Mouse (Mus musculus) forebrain, postnatal 0 days (tissue): ENCODE data around the gene Cbx6. TPM values are rescaled to one million over a fixed set of nuclear protein-coding genes. Genes with fewer than 3 reads are reported as not detected.

Source experiments
- ATAC-seq: fragments of 200-750 bp; cut with Nextera tagmentation; 2 replicates; pipeline ENCODE4 v1.8.0; 2017; ENCODE audit warnings: mild to moderate bottlenecking, moderate library complexity
- DNase-seq: peaks from one replicate; pipeline ENCODE4 v3.0.0-alpha.2; 2015
- H3K27ac ChIP-seq: fragments of 300-500 bp; sonication (generic); 2 replicates; pipeline ENCODE4 v1.5.1; 2014; ENCODE audit warnings: low read depth, mild to moderate bottlenecking, antibody characterized with exemption, low read length, moderate library complexity, mixed read lengths
- H3K27me3 ChIP-seq: fragments of 300-500 bp; sonication (generic); 2 replicates; pipeline ENCODE4 v1.6.1; 2014; ENCODE audit warnings: mild to moderate bottlenecking, low read length, mixed read lengths; ENCODE audit not compliant: insufficient read depth
- H3K36me3 ChIP-seq: fragments of 300-500 bp; sonication (generic); 2 replicates; pipeline ENCODE4 v1.6.1; 2014; ENCODE audit warnings: mild to moderate bottlenecking, moderate library complexity; ENCODE audit not compliant: insufficient read depth
- H3K4me1 ChIP-seq: fragments of 300-500 bp; sonication (generic); 2 replicates; pipeline ENCODE4 v1.6.1; 2014; ENCODE audit warnings: antibody characterized with exemption; ENCODE audit not compliant: insufficient read depth
- H3K4me2 ChIP-seq: fragments of 300-500 bp; sonication (generic); 2 replicates; pipeline ENCODE4 v1.6.1; 2014; ENCODE audit warnings: low read depth, mild to moderate bottlenecking, moderate library complexity
- H3K4me3 ChIP-seq: fragments of 300-500 bp; sonication (generic); 2 replicates; pipeline ENCODE4 v1.5.1; 2014; ENCODE audit warnings: low read depth, low read length, mixed read lengths
- H3K9ac ChIP-seq: fragments of 300-500 bp; sonication (generic); 2 replicates; pipeline ENCODE4 v1.6.1; 2014; ENCODE audit warnings: mild to moderate bottlenecking
- H3K9me3 ChIP-seq: fragments of 300-500 bp; sonication (generic); 2 replicates; pipeline ENCODE4 v1.6.1; 2016; ENCODE audit warnings: low read length
- CTCF ChIP-seq: sonication (generic); IDR thresholded peaks from 2 replicates; pipeline ENCODE4 v1.5.1; 2016; ENCODE audit warnings: antibody characterized with exemption, control low read depth, low read depth
- WGBS: fragments of 180-500 bp; shearing (Covaris S2); extraction: QIAGEN DNeasy Blood & Tissue Kit; methylation state at CpG from one replicate; pipeline ENCODE4 v1.1.7; 2014; 5-methylcytosine and 5-hydroxymethylcytosine counted together
- polyA plus RNA-seq: library from polyadenylated mRNA; unstranded; fragments of >200 nt; fragmentation: Nextera tagmentation; extraction: Ambion mirVana; gene quantifications from 2 replicates; pipeline ENCODE4 v1.2.1, GENCODE M21; 2015
- total RNA-seq: library from RNA; depleted of rRNA; stranded (reverse); fragments of >200 nt; gene quantifications from 2 replicates; pipeline ENCODE4 v1.2.3, GENCODE M21; 2014

Cbx6 gene
- total and polyA plus RNA-seq, 2 experiments from 2014 or later, result 53.8 to 86.8 TPM

GRCm38 (mm10) chr15:79796256-79796655, 38.2 kb downstream of the Cbx6 start:
- H3K4me1 ChIP-seq, result no peaks in the 10 kb centered on the region
- no peak for TF ChIP-seq CTCF
- no peak overlapping the region for H3K4me2 ChIP-seq
- 61% methylated on average over 12 of the region's 12 CpGs for WGBS
- peaks cover 11% of the 10 kb centered on the region; the same call in 1 of the 2 replicates for H3K36me3 ChIP-seq
- peak; percentile 25; the same call in 1 of the 2 replicates for ATAC-seq
- no peak for DNase-seq
- H3K27ac ChIP-seq, result no peak overlapping the region
- H3K27me3 ChIP-seq, result no peaks in the 10 kb centered on the region
- H3K4me3 ChIP-seq, result no peak overlapping the region
- H3K9me3 ChIP-seq, result no peaks in the 10 kb centered on the region
- H3K9ac ChIP-seq, result no peak overlapping the region

- H3K4me1 ChIP-seq, result no peaks in the 10 kb centered on the region
- no peak for ATAC-seq
- no peak overlapping the region for H3K27ac ChIP-seq
- no peak overlapping the region for H3K4me2 ChIP-seq
- H3K4me3 ChIP-seq, result no peak overlapping the region
- 40% methylated on average over 20 of the region's 20 CpGs for WGBS
- no peak overlapping the region for H3K9ac ChIP-seq
- no peak for DNase-seq
- TF ChIP-seq CTCF, result no peak
- peaks cover 14% of the 10 kb centered on the region; the same call in 1 of the 2 replicates for H3K36me3 ChIP-seq
- no peaks in the 10 kb centered on the region for H3K27me3 ChIP-seq
- H3K9me3 ChIP-seq, result no peaks in the 10 kb centered on the region
These were observed 40.3 kb downstream of the Cbx6 start for GRCm38 (mm10) chr15:79794173-79794572.

DNA sequence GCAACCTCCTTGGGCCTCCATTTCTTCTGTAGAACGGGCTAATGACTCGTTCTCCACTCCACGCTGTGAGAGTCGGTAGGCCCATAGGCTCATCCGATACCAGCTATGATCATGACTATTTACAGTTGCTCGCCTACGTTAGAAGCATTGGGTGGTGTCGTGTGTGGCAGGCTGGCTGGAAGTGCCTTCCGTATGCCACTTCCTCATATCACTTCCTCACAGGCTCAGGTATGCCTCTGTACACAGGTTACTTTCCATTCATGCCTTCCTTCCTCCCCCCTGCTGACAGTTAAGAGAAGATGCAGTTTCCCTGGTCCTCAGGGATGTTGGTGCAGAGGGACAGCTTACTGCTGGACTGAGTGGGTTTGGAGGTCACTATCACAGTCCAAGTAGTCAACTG, 41.4 kb downstream of the Cbx6 start:
- Histone ChIP-seq H3K36me3 (peaks cover 14% of the 10 kb centered on the region; the same call in 1 of the 2 replicates), H3K9ac (no peak overlapping the region), H3K9me3 (no peaks in the 10 kb centered on the region), H3K4me3 (no peak overlapping the region), H3K4me1 (no peaks in the 10 kb centered on the region), H3K27me3 (no peaks in the 10 kb centered on the region), H3K4me2 (no peak overlapping the region), H3K27ac (no peak overlapping the region)
- TF ChIP-seq CTCF, result no peak
- no peak for DNase-seq
- WGBS, result 93% methylated on average over 9 of the region's 9 CpGs
- no peak for ATAC-seq

- Histone ChIP-seq H3K27ac (no peak overlapping the region), H3K9me3 (no peaks in the 10 kb centered on the region), H3K36me3 (peaks cover 14% of the 10 kb centered on the region; the same call in 1 of the 2 replicates), H3K4me3 (no peak overlapping the region), H3K27me3 (no peaks in the 10 kb centered on the region), H3K4me1 (no peaks in the 10 kb centered on the region), H3K9ac (no peak overlapping the region), H3K4me2 (no peak overlapping the region)
- ATAC-seq (peak; percentile 19; the same call in 1 of the 2 replicates), DNase-seq (no peak)
- 20% methylated on average over 19 of the region's 19 CpGs for WGBS
- TF ChIP-seq CTCF, result no peak
These were observed 42.0 kb downstream of the Cbx6 start for GRCm38 (mm10) chr15:79792455-79792854.

GRCm38 (mm10) chr15:79791502-79791901, 43.0 kb downstream of the Cbx6 start:
- ATAC-seq, result no peak
- H3K9me3 ChIP-seq, result no peaks in the 10 kb centered on the region
- H3K9ac ChIP-seq, result no peak overlapping the region
- 7% methylated on average over 12 of the region's 12 CpGs for WGBS
- DNase-seq, result no peak
- H3K4me2 ChIP-seq, result no peak overlapping the region
- no peaks in the 10 kb centered on the region for H3K27me3 ChIP-seq
- H3K4me1 ChIP-seq, result no peaks in the 10 kb centered on the region
- peaks cover 14% of the 10 kb centered on the region; the same call in 1 of the 2 replicates for H3K36me3 ChIP-seq
- TF ChIP-seq CTCF, result no peak
- no peak overlapping the region for H3K4me3 ChIP-seq
- H3K27ac ChIP-seq, result no peak overlapping the region

DNA sequence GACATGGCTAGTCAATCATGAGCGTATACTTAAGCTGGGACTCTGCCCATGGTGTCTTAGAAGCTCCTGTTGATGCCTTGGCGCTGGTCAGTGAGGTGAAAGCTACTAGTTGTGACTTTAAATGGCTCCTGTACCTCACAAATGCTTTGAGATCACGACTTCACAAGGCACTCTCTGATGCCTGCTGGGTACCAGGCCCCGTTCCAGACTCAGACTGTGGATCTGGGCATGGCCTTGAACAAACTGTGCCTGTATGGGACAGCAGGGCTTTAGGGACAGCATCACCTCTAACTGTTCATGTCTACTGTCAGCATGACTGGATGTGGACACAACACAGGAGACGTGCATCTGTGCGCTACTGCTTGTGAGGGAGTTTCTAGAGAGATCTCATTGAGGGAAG, 43.6 kb downstream of the Cbx6 start:
- TF ChIP-seq CTCF, result no peak
- Histone ChIP-seq H3K27me3 (no peaks in the 10 kb centered on the region), H3K4me3 (no peak overlapping the region), H3K4me1 (no peaks in the 10 kb centered on the region), H3K36me3 (peaks cover 14% of the 10 kb centered on the region; the same call in 1 of the 2 replicates), H3K9me3 (no peaks in the 10 kb centered on the region), H3K27ac (no peak overlapping the region), H3K9ac (no peak overlapping the region), H3K4me2 (no peak overlapping the region)
- 85% methylated on average over 6 of the region's 6 CpGs for WGBS
- ATAC-seq (no peak), DNase-seq (no peak)

GRCm38 (mm10) chr15:79790111-79790510, 44.4 kb downstream of the Cbx6 start:
- WGBS, result 62% methylated on average over 8 of the region's 8 CpGs
- no peak for ATAC-seq
- H3K9me3 ChIP-seq, result no peaks in the 10 kb centered on the region

More at GRCm38 (mm10) chr15:79790111-79790510, 44.4 kb downstream of the Cbx6 start:
- Histone ChIP-seq H3K36me3 (peaks cover 14% of the 10 kb centered on the region; the same call in 1 of the 2 replicates), H3K27me3 (no peaks in the 10 kb centered on the region), H3K4me2 (no peak overlapping the region), H3K27ac (no peak overlapping the region), H3K9ac (no peak overlapping the region), H3K4me3 (no peak overlapping the region), H3K4me1 (no peaks in the 10 kb centered on the region)
- TF ChIP-seq CTCF, result no peak
- DNase-seq, result no peak
